Mouse (Mus musculus) testis, adult 2 months (tissue): Measurements from ENCODE around the gene Rab15. TPM values are rescaled to one million over a fixed set of nuclear protein-coding genes. Genes with fewer than 3 reads are reported as not detected.

Source experiments
- H3K27ac ChIP-seq: fragments of 200-500 bp; 2 replicates; pipeline ENCODE4 v1.5.1; 2012; ENCODE audit warnings: low read depth, low read length; ENCODE audit not compliant: control insufficient read depth, insufficient read depth
- H3K27me3 ChIP-seq: fragments of 200-500 bp; 2 replicates; pipeline ENCODE4 v1.6.1; 2012; ENCODE audit warnings: mild to moderate bottlenecking, low read length, moderate library complexity; ENCODE audit not compliant: control insufficient read depth, insufficient read depth
- H3K36me3 ChIP-seq: fragments of 200-500 bp; 2 replicates; pipeline ENCODE4 v1.6.1; 2012; ENCODE audit warnings: mild to moderate bottlenecking, low read length; ENCODE audit not compliant: control insufficient read depth, insufficient read depth
- H3K4me1 ChIP-seq: fragments of 200-500 bp; 2 replicates; pipeline ENCODE4 v1.6.1; 2012; ENCODE audit warnings: low read length; ENCODE audit not compliant: control insufficient read depth, insufficient read depth
- H3K4me3 ChIP-seq: fragments of 200-500 bp; 2 replicates; pipeline ENCODE4 v1.5.1; 2012; ENCODE audit warnings: low read depth, mild to moderate bottlenecking, low read length, moderate library complexity, mixed read lengths; ENCODE audit not compliant: control insufficient read depth
- CTCF ChIP-seq: fragments of 200-500 bp; IDR thresholded peaks from 2 replicates; pipeline ENCODE4 v1.5.1; 2012; ENCODE audit warnings: low read depth, mild to moderate bottlenecking, inconsistent platforms, low read length, moderate library complexity; ENCODE audit not compliant: control insufficient read depth, insufficient read depth, insufficient replicate concordance
- POLR2A ChIP-seq: fragments of 200-500 bp; IDR thresholded peaks from 2 replicates; pipeline ENCODE4 v1.6.1; 2012; ENCODE audit warnings: low read depth, mild to moderate bottlenecking, inconsistent platforms, low read length, moderate library complexity; ENCODE audit not compliant: control insufficient read depth
- polyA plus RNA-seq: library from polyadenylated mRNA; depleted of rRNA; stranded (reverse); fragments of >200 nt; gene quantifications from 2 replicates; pipeline ENCODE4 v1.2.3, GENCODE M21; 2012

The Rab15 gene
- polyA plus RNA-seq, 1 experiment, result 0.32 TPM

DNA sequence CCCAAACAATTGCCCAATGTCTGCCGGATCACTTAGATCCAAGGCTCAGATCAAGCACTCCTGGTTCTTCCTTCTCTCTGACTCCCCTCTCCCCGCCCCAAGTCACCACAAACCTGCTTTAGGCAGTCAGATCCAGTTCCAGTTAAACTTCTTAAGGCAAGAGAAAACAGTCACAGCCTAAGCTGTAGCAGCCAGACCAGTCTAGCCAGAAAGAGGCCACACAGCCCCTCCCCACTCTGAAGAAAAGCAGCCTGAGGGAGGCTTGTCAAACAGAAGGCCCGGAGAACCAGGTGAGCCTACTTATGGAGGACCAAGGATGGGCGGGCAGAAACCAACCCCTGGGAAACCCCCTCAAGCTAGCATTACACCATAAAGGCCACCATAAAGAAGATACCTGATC is 4.6 kb downstream of the Rab15 start:
- Histone ChIP-seq H3K36me3 (no peaks in the 10 kb centered on the region), H3K27ac (no peak overlapping the region), H3K4me3 (no peak overlapping the region), H3K4me1 (peaks cover 12% of the 10 kb centered on the region), H3K27me3 (no peaks in the 10 kb centered on the region)
- TF ChIP-seq CTCF (no peak), POLR2A (no peak)

DNA sequence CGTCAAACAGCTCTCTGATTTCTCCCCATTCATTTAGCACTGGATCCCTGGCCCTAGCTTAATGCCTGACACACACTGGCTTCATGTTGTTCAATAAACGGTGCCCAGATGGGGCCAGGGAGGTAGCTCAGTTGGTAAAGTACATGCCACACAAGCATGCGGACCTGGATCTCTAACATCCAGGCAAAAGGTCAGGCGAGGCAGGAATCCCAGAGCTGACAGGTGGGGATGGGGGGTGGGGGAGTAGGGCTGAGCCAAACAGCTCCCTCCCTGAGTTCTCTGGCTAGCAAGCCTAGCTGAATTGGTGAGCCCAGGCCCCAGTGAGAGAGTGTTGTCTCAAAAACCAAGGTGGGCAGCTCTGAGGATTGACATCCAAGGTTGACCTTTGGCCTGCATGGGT is 5.5 kb downstream of the Rab15 start:
- Histone ChIP-seq H3K4me1 (peaks cover 5% of the 10 kb centered on the region), H3K27me3 (no peaks in the 10 kb centered on the region), H3K4me3 (no peak overlapping the region), H3K36me3 (no peaks in the 10 kb centered on the region), H3K27ac (no peak overlapping the region)
- TF ChIP-seq POLR2A, result no peak
- TF ChIP-seq CTCF, result no peak

DNA sequence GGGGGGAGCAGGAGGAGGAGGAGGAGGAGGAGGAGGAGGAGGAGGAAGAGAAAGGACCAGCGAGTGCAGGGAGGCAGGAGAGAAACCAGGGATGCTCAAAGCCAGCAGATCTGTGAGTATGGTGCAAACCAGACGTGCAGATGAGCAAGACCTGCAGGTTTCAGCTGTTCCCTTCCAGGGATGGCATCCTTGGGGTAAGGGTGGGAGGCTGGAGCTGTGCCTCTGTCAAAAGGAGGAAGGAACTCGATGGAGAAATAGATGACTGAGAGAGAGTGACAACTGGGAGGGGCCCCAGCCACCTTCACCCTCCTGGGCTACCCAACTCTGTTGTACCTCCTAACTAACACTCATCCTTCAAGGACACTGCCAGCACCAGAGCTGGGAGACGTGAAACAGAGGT is 6.0 kb downstream of the Rab15 start:
- Histone ChIP-seq H3K27me3 (no peaks in the 10 kb centered on the region), H3K4me3 (no peak overlapping the region), H3K4me1 (0 out of 2 replicates have a peak, but pooled peaks cover under 1% of the 10 kb centered on the region), H3K27ac (no peak overlapping the region), H3K36me3 (no peaks in the 10 kb centered on the region)
- no peak for TF ChIP-seq POLR2A
- TF ChIP-seq CTCF, result no peak

DNA sequence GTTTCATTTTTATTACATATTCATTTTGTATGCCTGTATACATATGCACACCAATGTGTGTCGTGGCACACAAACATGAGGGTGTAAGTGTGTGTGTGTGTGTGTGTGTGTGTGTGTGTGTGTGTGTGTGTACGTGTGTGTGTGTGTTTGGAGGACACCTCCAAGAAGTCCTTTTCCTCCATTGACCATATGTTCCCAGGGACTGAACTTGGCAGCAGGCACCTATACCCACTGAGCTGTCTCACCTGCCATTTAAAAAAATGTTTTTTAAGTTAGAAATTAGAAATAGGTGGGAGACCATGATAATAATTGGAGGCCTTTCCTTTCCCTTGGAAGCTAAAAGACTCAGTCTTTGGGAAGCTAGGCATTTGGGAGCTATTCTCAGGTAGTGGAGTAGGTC is 8.6 kb downstream of the Rab15 start:
- Histone ChIP-seq H3K36me3 (no peaks in the 10 kb centered on the region), H3K4me1 (no peaks in the 10 kb centered on the region), H3K27ac (no peak overlapping the region), H3K4me3 (no peak overlapping the region), H3K27me3 (no peaks in the 10 kb centered on the region)
- no peak for TF ChIP-seq POLR2A
- TF ChIP-seq CTCF, result no peak

GRCm38 (mm10) chr12:76813543-76813942 is 9.2 kb downstream of the Rab15 start:
- Histone ChIP-seq H3K4me1 (no peaks in the 10 kb centered on the region), H3K36me3 (no peaks in the 10 kb centered on the region), H3K4me3 (no peak overlapping the region), H3K27ac (no peak overlapping the region), H3K27me3 (no peaks in the 10 kb centered on the region)
- TF ChIP-seq CTCF (no peak), POLR2A (no peak)

GRCm38 (mm10) chr12:76811006-76811405 is 11.7 kb downstream of the Rab15 start:
- no peaks in the 10 kb centered on the region for H3K4me1 ChIP-seq
- H3K27ac ChIP-seq, result no peak overlapping the region
- TF ChIP-seq CTCF (no peak), POLR2A (no peak)
- no peaks in the 10 kb centered on the region for H3K27me3 ChIP-seq
- H3K4me3 ChIP-seq, result no peak overlapping the region
- H3K36me3 ChIP-seq, result no peaks in the 10 kb centered on the region

- TF ChIP-seq CTCF (no peak), POLR2A (no peak)
- H3K4me1 ChIP-seq, result no peaks in the 10 kb centered on the region
- H3K27me3 ChIP-seq, result no peaks in the 10 kb centered on the region
- no peaks in the 10 kb centered on the region for H3K36me3 ChIP-seq
- H3K27ac ChIP-seq, result no peak overlapping the region
- no peak overlapping the region for H3K4me3 ChIP-seq
Observed at GRCm38 (mm10) chr12:76810491-76810890, 12.2 kb downstream of the Rab15 start.

GRCm38 (mm10) chr12:76807796-76808195 is 14.9 kb downstream of the Rab15 start:
- no peaks in the 10 kb centered on the region for H3K36me3 ChIP-seq
- TF ChIP-seq CTCF, result no peak
- no peak for TF ChIP-seq POLR2A

More at GRCm38 (mm10) chr12:76807796-76808195, 14.9 kb downstream of the Rab15 start:
- Histone ChIP-seq H3K4me1 (no peaks in the 10 kb centered on the region), H3K27ac (no peak overlapping the region), H3K4me3 (no peak overlapping the region), H3K27me3 (no peaks in the 10 kb centered on the region)
